Mouse (Mus musculus) MEL (cell line): Measurements from ENCODE around the gene Ssh2. TPM values are rescaled to one million over a fixed set of nuclear protein-coding genes. Genes with fewer than 3 reads are reported as not detected.

Source experiments
- DNase-seq: peaks from one replicate; pipeline ENCODE4 v3.0.0; 2011; ENCODE audit warnings: low read depth, low spot score
- H3K27ac ChIP-seq: 2 replicates; pipeline ENCODE4 v1.5.1; 2012; ENCODE audit warnings: low read depth, mild to moderate bottlenecking, control low read depth, low read length, moderate library complexity; ENCODE audit not compliant: control insufficient read depth
- H3K27me3 ChIP-seq, 2 experiments: fragments of 150-350 bp in 1 of 2; sonication (generic) in 1 of 2; 2 replicates each; pipeline ENCODE4 v1.6.1; 2012; ENCODE audit warnings: low read length in 2 of 2, mild to moderate bottlenecking in 2 of 2, improper control_type of control experiment in 1 of 2, moderate library complexity in 1 of 2; ENCODE audit not compliant: insufficient read depth in 2 of 2, control insufficient read depth in 1 of 2
- H3K36me3 ChIP-seq, 2 experiments: 2 replicates each; pipeline ENCODE4 v1.6.1; 2012 to 2014; ENCODE audit warnings: low read length in 2 of 2, improper control_type of control experiment in 1 of 2, inconsistent platforms in 1 of 2, mild to moderate bottlenecking in 1 of 2; ENCODE audit not compliant: insufficient read depth in 2 of 2, control insufficient read depth in 1 of 2
- H3K4me1 ChIP-seq, 2 experiments: fragments of 150-350 bp in 1 of 2; sonication (generic) in 1 of 2; 2 replicates each; pipeline ENCODE4 v1.6.1; 2012; ENCODE audit warnings: low read length in 2 of 2, improper control_type of control experiment in 1 of 2, mild to moderate bottlenecking in 1 of 2; ENCODE audit not compliant: insufficient read depth in 2 of 2, control insufficient read depth in 1 of 2
- H3K4me3 ChIP-seq, 2 experiments: fragments of 150-350 bp in 1 of 2; sonication (generic) in 1 of 2; 2 replicates each; pipeline ENCODE4 v1.5.1; 2012; ENCODE audit warnings: low read depth in 2 of 2, low read length in 2 of 2, mild to moderate bottlenecking in 2 of 2, moderate library complexity in 2 of 2, control low read depth in 1 of 2, improper control_type of control experiment in 1 of 2; ENCODE audit not compliant: control insufficient read depth in 1 of 2, insufficient read depth in 1 of 2
- H3K79me2 ChIP-seq: 2 replicates; pipeline ENCODE4 v1.6.1; 2012; ENCODE audit warnings: mild to moderate bottlenecking, low read length, moderate library complexity; ENCODE audit not compliant: control insufficient read depth, poor library complexity, insufficient read depth
- H3K9ac ChIP-seq: 2 replicates; pipeline ENCODE4 v1.6.1; 2012; ENCODE audit warnings: low read depth, mild to moderate bottlenecking, control low read depth, low read length, moderate library complexity; ENCODE audit not compliant: control insufficient read depth, poor library complexity, severe bottlenecking
- H3K9me3 ChIP-seq: fragments of 150-350 bp; sonication (generic); replicated peaks from 2 replicates; pipeline ENCODE4 v1.6.1; 2012; ENCODE audit warnings: mild to moderate bottlenecking, low read length, improper control_type of control experiment, moderate library complexity; ENCODE audit not compliant: insufficient read depth
- BHLHE40 ChIP-seq: IDR thresholded peaks from 2 replicates; pipeline ENCODE4 v1.6.1; 2012; ENCODE audit warnings: low read depth, mild to moderate bottlenecking, inconsistent platforms, low read length, improper control_type of control experiment, borderline replicate concordance
- CHD1 ChIP-seq: IDR thresholded peaks from 2 replicates; pipeline ENCODE4 v1.6.1; 2012; ENCODE audit warnings: low read depth, mild to moderate bottlenecking, inconsistent platforms, low read length, improper control_type of control experiment
- CHD2 ChIP-seq: IDR thresholded peaks from 2 replicates; pipeline ENCODE4 v1.6.1; 2011; ENCODE audit warnings: low read length, improper control_type of control experiment
- CTCF ChIP-seq, 3 experiments: IDR thresholded peaks in 2 of 3; conservative IDR thresholded peaks in 1 of 3; 2 replicates each; pipeline ENCODE4 v1.5.1; 2011 to 2012; ENCODE audit warnings: low read length in 3 of 3, low read depth in 2 of 3, mild to moderate bottlenecking in 2 of 3, improper control_type of control experiment in 1 of 3, inconsistent platforms in 1 of 3, mixed read lengths in 1 of 3, moderate library complexity in 1 of 3; ENCODE audit not compliant: control insufficient read depth in 1 of 3, insufficient read depth in 1 of 3, poor library complexity in 1 of 3, severe bottlenecking in 1 of 3
- E2F4 ChIP-seq: IDR thresholded peaks from 2 replicates; pipeline ENCODE4 v1.6.1; 2011; ENCODE audit warnings: low read depth, low read length, improper control_type of control experiment, borderline replicate concordance
- ELF1 ChIP-seq: IDR thresholded peaks from 2 replicates; pipeline ENCODE4 v1.6.1; 2014; ENCODE audit warnings: low read depth, mild to moderate bottlenecking, inconsistent platforms, low read length, improper control_type of control experiment, moderate library complexity
- EP300 ChIP-seq, 2 experiments: IDR thresholded peaks; 2 replicates each; pipeline ENCODE4 v1.6.1; 2011; ENCODE audit warnings: improper control_type of control experiment in 2 of 2, low read length in 2 of 2, low read depth in 1 of 2, mild to moderate bottlenecking in 1 of 2
- ETS1 ChIP-seq: IDR thresholded peaks from 2 replicates; pipeline ENCODE4 v1.6.1; 2012; ENCODE audit warnings: low read depth, mild to moderate bottlenecking, inconsistent platforms, low read length, improper control_type of control experiment, moderate library complexity
- GABPA ChIP-seq: IDR thresholded peaks from 2 replicates; pipeline ENCODE4 v1.6.1; 2012; ENCODE audit warnings: low read depth, mild to moderate bottlenecking, inconsistent platforms, low read length, improper control_type of control experiment, moderate library complexity
- GATA1 ChIP-seq: IDR thresholded peaks from 2 replicates; pipeline ENCODE4 v1.6.1; 2011; ENCODE audit warnings: low read depth, low read length, improper control_type of control experiment
- JUND ChIP-seq: IDR thresholded peaks from 2 replicates; pipeline ENCODE4 v1.6.1; 2011; ENCODE audit warnings: low read depth, mild to moderate bottlenecking, improper control_type of control experiment, low read length
- KAT2A ChIP-seq: conservative IDR thresholded peaks from 2 replicates; pipeline ENCODE4 v1.6.1; 2012; ENCODE audit warnings: low read depth, low read length, improper control_type of control experiment, inconsistent platforms
- MAFK ChIP-seq: IDR thresholded peaks from 2 replicates; pipeline ENCODE4 v1.6.1; 2011; ENCODE audit warnings: low read depth, mild to moderate bottlenecking, low read length, improper control_type of control experiment, borderline replicate concordance
- MAX ChIP-seq: IDR thresholded peaks from 2 replicates; pipeline ENCODE4 v1.6.1; 2011; ENCODE audit warnings: low read length, improper control_type of control experiment
- MAZ ChIP-seq: IDR thresholded peaks from 2 replicates; pipeline ENCODE4 v1.6.1; 2012; ENCODE audit warnings: low read depth, mild to moderate bottlenecking, inconsistent platforms, low read length, improper control_type of control experiment
- MEF2A ChIP-seq: IDR thresholded peaks from 2 replicates; pipeline ENCODE4 v1.6.1; 2014; ENCODE audit warnings: low read depth, mild to moderate bottlenecking, inconsistent platforms, low read length, improper control_type of control experiment; ENCODE audit not compliant: poor library complexity, insufficient replicate concordance, severe bottlenecking; ENCODE audit errors: extremely low read depth
- MXI1 ChIP-seq: IDR thresholded peaks from 2 replicates; pipeline ENCODE4 v1.6.1; 2011; ENCODE audit warnings: mild to moderate bottlenecking, low read depth, low read length, improper control_type of control experiment
- MYC ChIP-seq: IDR thresholded peaks from 2 replicates; pipeline ENCODE4 v1.6.1; 2011; ENCODE audit warnings: low read depth, mild to moderate bottlenecking, low read length, improper control_type of control experiment, moderate library complexity
- NRF1 ChIP-seq: IDR thresholded peaks from 2 replicates; pipeline ENCODE4 v1.6.1; 2014; ENCODE audit warnings: low read depth, mild to moderate bottlenecking, inconsistent platforms, low read length, improper control_type of control experiment, moderate library complexity; ENCODE audit not compliant: poor library complexity, insufficient read depth, severe bottlenecking
- POLR2A ChIP-seq, 2 experiments: IDR thresholded peaks; 2 replicates each; pipeline ENCODE4 v1.6.1; 2011 to 2012; ENCODE audit warnings: low read length in 2 of 2, mild to moderate bottlenecking in 2 of 2, control low read depth in 1 of 2, improper control_type of control experiment in 1 of 2, low read depth in 1 of 2, moderate library complexity in 1 of 2; ENCODE audit not compliant: control insufficient read depth in 1 of 2, insufficient read depth in 1 of 2, poor library complexity in 1 of 2
- POLR2AphosphoS2 ChIP-seq: IDR thresholded peaks from 2 replicates; pipeline ENCODE4 v1.6.1; 2011; ENCODE audit warnings: low read length, improper control_type of control experiment
- POLR2AphosphoS5 ChIP-seq: IDR thresholded peaks from 2 replicates; pipeline ENCODE4 v1.6.1; 2012; ENCODE audit warnings: low read depth, borderline replicate concordance, mild to moderate bottlenecking, inconsistent platforms, low read length, moderate library complexity, mixed read lengths
- RAD21 ChIP-seq: IDR thresholded peaks from 2 replicates; pipeline ENCODE4 v1.6.1; 2011; ENCODE audit warnings: mild to moderate bottlenecking, low read depth, low read length, improper control_type of control experiment
- RCOR1 ChIP-seq: IDR thresholded peaks from 2 replicates; pipeline ENCODE4 v1.6.1; 2012; ENCODE audit warnings: low read depth, mild to moderate bottlenecking, inconsistent platforms, low read length, improper control_type of control experiment
- SIN3A ChIP-seq: IDR thresholded peaks from 2 replicates; pipeline ENCODE4 v1.6.1; 2012; ENCODE audit warnings: low read length, improper control_type of control experiment, inconsistent platforms
- TAL1 ChIP-seq: IDR thresholded peaks from 2 replicates; pipeline ENCODE4 v1.6.1; 2012; ENCODE audit warnings: mild to moderate bottlenecking, inconsistent platforms, low read length, moderate library complexity, mixed read lengths
- TCF12 ChIP-seq: IDR thresholded peaks from 2 replicates; pipeline ENCODE4 v1.6.1; 2014; ENCODE audit warnings: low read depth, mild to moderate bottlenecking, inconsistent platforms, low read length, improper control_type of control experiment, moderate library complexity
- UBTF ChIP-seq: IDR thresholded peaks from 2 replicates; pipeline ENCODE4 v1.6.1; 2012; ENCODE audit warnings: low read depth, mild to moderate bottlenecking, inconsistent platforms, low read length, improper control_type of control experiment, moderate library complexity, borderline replicate concordance; ENCODE audit not compliant: insufficient read depth
- ZC3H11A ChIP-seq: IDR thresholded peaks from 2 replicates; pipeline ENCODE4 v1.6.1; 2012; ENCODE audit warnings: low read depth, mild to moderate bottlenecking, inconsistent platforms, low read length, improper control_type of control experiment
- ZKSCAN1 ChIP-seq: IDR thresholded peaks from 2 replicates; pipeline ENCODE4 v1.6.1; 2012; ENCODE audit warnings: low read depth, mild to moderate bottlenecking, inconsistent platforms, low read length, improper control_type of control experiment, moderate library complexity
- ZMIZ1 ChIP-seq: IDR thresholded peaks from 2 replicates; pipeline ENCODE4 v1.6.1; 2012; ENCODE audit warnings: low read depth, mild to moderate bottlenecking, inconsistent platforms, low read length, improper control_type of control experiment, moderate library complexity
- polyA plus RNA-seq, 2 experiments: library from polyadenylated mRNA; stranded (reverse) in 1 of 2; unstranded in 1 of 2; fragments of >175 nt in 1 of 2; fragments of >200 nt in 1 of 2; gene quantifications; 2 replicates each; pipeline versions ENCODE4 v1.2.1 to v1.2.4; 2012; ENCODE audit warnings: low replicate concordance in 2 of 2, low read depth in 1 of 2; ENCODE audit not compliant: insufficient read length in 2 of 2, insufficient read depth in 1 of 2, missing spikeins in 1 of 2
- total RNA-seq: library from RNA; depleted of rRNA; stranded (reverse); fragments of 300-350 nt; gene quantifications from 2 replicates; pipeline ENCODE4 v1.2.3, GENCODE M21; 2012

The Ssh2 gene
- total and polyA plus RNA-seq, 3 experiments, result 6.3 to 29.2 (median 16.5) TPM

GRCm38 (mm10) chr11:77502481-77502880 lies 286.4 kb downstream of the Ssh2 start:
- no peak for TF ChIP-seq GABPA
- no peak for TF ChIP-seq E2F4
- no peak for TF ChIP-seq KAT2A
- TF ChIP-seq ELF1, result no peak
- TF ChIP-seq TCF12, result no peak
- no peak for TF ChIP-seq RAD21
- no peak for TF ChIP-seq ZC3H11A
- TF ChIP-seq UBTF, result no peak
- no peak for TF ChIP-seq MXI1
- no peak for TF ChIP-seq ZKSCAN1
- TF ChIP-seq NRF1, result no peak
- no peak for TF ChIP-seq SIN3A
- no peak for TF ChIP-seq GATA1
- TF ChIP-seq POLR2AphosphoS5, result no peak
- TF ChIP-seq MAFK, result no peak
- no peak for TF ChIP-seq EP300 (IDR thresholded peaks at IDR 0.05; ENCODE audit: low read depth in 1 of 2, low read length in 2 of 2)
- TF ChIP-seq JUND, result no peak
- TF ChIP-seq CHD2, result no peak
- no peak for TF ChIP-seq POLR2A (IDR thresholded peaks at IDR 0.05; ENCODE audit: control insufficient read depth in 1 of 2, insufficient read depth in 1 of 2, low read depth in 1 of 2, low read length in 2 of 2, poor library complexity in 1 of 2)
- DNase-seq, result no peak
- Histone ChIP-seq H3K27me3 (no peaks in the 10 kb centered on the region), H3K79me2 (peaks cover 10% of the 10 kb centered on the region; the same call in 1 of the 2 replicates), H3K4me3 (no peak overlapping the region), H3K9me3 (no peaks in the 10 kb centered on the region), H3K9ac (no peak overlapping the region), H3K36me3 (peaks cover 0 to 1% of the 10 kb centered on the region in 2 experiments; a peak in 1 of 4 replicates), H3K4me1 (no peaks in the 10 kb centered on the region), H3K27ac (no peak overlapping the region)

DNA sequence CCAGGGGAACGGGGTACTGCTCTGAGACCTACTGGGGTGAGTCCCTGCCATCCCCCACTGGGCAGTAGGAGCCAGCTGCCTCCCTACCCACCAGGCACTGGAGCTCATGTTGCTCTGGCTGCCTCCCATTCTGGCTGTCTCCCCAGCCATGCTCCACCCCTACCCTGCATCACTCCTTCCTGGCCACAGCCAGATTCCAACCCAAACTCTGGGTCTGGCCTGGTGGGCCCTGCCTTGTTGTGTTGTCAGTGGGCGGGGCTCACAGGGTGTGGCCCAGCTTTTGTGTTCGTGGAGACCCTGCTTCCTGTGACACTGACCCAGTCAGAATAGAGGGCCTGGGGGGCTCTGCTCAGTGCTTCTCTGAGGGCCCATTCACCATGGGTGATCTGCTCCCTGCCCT lies 287.4 kb downstream of the Ssh2 start:
- H3K36me3 ChIP-seq, result peaks cover 0 to 1% of the 10 kb centered on the region in 2 experiments; a peak in 1 of 4 replicates

More for the DNA sequence above, 287.4 kb downstream of the Ssh2 start:
- DNase-seq, result no peak
- TF ChIP-seq MEF2A (no peak), GABPA (no peak), SIN3A (no peak), KAT2A (no peak), MAZ (no peak), TAL1 (no peak), POLR2AphosphoS2 (no peak), RCOR1 (no peak), POLR2A (IDR thresholded peaks at IDR 0.05; ENCODE audit: control insufficient read depth in 1 of 2, insufficient read depth in 1 of 2, low read depth in 1 of 2, low read length in 2 of 2, poor library complexity in 1 of 2) (no peak), CHD1 (no peak), MYC (no peak), ETS1 (no peak), GATA1 (no peak), EP300 (IDR thresholded peaks at IDR 0.05; ENCODE audit: low read depth in 1 of 2, low read length in 2 of 2) (no peak), CTCF (IDR thresholded peaks at IDR 0.05 in 2 of 3, conservative IDR thresholded peaks at IDR 0.05 in 1 of 3; ENCODE audit: control insufficient read depth in 1 of 3, insufficient read depth in 1 of 3, low read depth in 2 of 3, low read length in 3 of 3, poor library complexity in 1 of 3, severe bottlenecking in 1 of 3) (no peak), ZMIZ1 (no peak), BHLHE40 (no peak), MAX (no peak), UBTF (no peak), JUND (no peak)
- H3K79me2 ChIP-seq, result peaks cover under 1% of the 10 kb centered on the region; the same call in 1 of the 2 replicates
- H3K9ac ChIP-seq, result no peak overlapping the region
- no peaks in the 10 kb centered on the region for H3K9me3 ChIP-seq
- no peak overlapping the region for H3K27ac ChIP-seq
- H3K4me1 ChIP-seq, result peaks cover 0 to 4% of the 10 kb centered on the region in 2 experiments; a peak in 1 of 4 replicates
- no peak overlapping the region for H3K4me3 ChIP-seq
- H3K27me3 ChIP-seq, result no peaks in the 10 kb centered on the region
